Mouse (Mus musculus) cerebellum, adult 11-12 months (tissue): ENCODE measurements around the gene Hcn1.

Experiments
- DNase-seq: peaks from one replicate; pipeline ENCODE4 v3.0.0; 2022

Gene Hcn1

GRCm38 (mm10) chr13:117602181-117602580 lies at the start of gene Hcn1:
TSS of gene Hcn1 (plus strand) at chr13:117602320.
- peak; percentile 89 for DNase-seq

GRCm38 (mm10) chr13:117567251-117567650 lies 34.9 kb upstream of the Hcn1 start:
- DNase-seq: peak; percentile 21

- DNase-seq: no peak
Observed at GRCm38 (mm10) chr13:117571747-117572146, 30.4 kb upstream of the Hcn1 start.

GRCm38 (mm10) chr13:117594494-117595182 lies 7.5 kb upstream of the Hcn1 start:
- DNase-seq: no peak

- DNase-seq: no peak
Observed at GRCm38 (mm10) chr13:117595183-117595532, 7.0 kb upstream of the Hcn1 start.

- peak; percentile 9 for DNase-seq
Observed at GRCm38 (mm10) chr13:117601331-117601965, 672 bp upstream of the Hcn1 start.

- DNase-seq: peak; percentile 55
Observed at GRCm38 (mm10) chr13:117602617-117603358, 668 bp downstream of the Hcn1 start.

- peak; percentile 36 for DNase-seq
Observed at GRCm38 (mm10) chr13:117603421-117603820, 1.3 kb downstream of the Hcn1 start.

- no peak for DNase-seq
Observed at GRCm38 (mm10) chr13:117604073-117604472, 2.0 kb downstream of the Hcn1 start.

GRCm38 (mm10) chr13:117604971-117605750 lies 3.0 kb downstream of the Hcn1 start:
- DNase-seq: no peak

GRCm38 (mm10) chr13:117611881-117612280 lies 9.8 kb downstream of the Hcn1 start:
- no peak for DNase-seq

GRCm38 (mm10) chr13:117619544-117619943 lies 17.4 kb downstream of the Hcn1 start:
- DNase-seq: no peak

- DNase-seq: no peak
Observed at GRCm38 (mm10) chr13:117657501-117657900, 55.4 kb downstream of the Hcn1 start.

- DNase-seq: peak; percentile 83
Observed at GRCm38 (mm10) chr13:117658414-117659175, 56.5 kb downstream of the Hcn1 start.

- DNase-seq: no peak
Observed at GRCm38 (mm10) chr13:117659511-117659910, 57.4 kb downstream of the Hcn1 start.

- DNase-seq: no peak
Observed at GRCm38 (mm10) chr13:117662661-117663060, 60.5 kb downstream of the Hcn1 start.

- no peak for DNase-seq
Observed at GRCm38 (mm10) chr13:117669303-117669702, 67.2 kb downstream of the Hcn1 start.

- no peak for DNase-seq
Observed at GRCm38 (mm10) chr13:117671851-117672250, 69.7 kb downstream of the Hcn1 start.

GRCm38 (mm10) chr13:117676418-117676817 lies 74.3 kb downstream of the Hcn1 start:
- DNase-seq: no peak

GRCm38 (mm10) chr13:117687670-117688069 lies 85.5 kb downstream of the Hcn1 start:
- no peak for DNase-seq

- no peak for DNase-seq
Observed at GRCm38 (mm10) chr13:117694729-117695332, 92.7 kb downstream of the Hcn1 start.

- no peak for DNase-seq
Observed at GRCm38 (mm10) chr13:117705573-117705972, 103.5 kb downstream of the Hcn1 start.
